Mouse (Mus musculus): Measurements from ENCODE around the gene Slc35e2. TPM values are rescaled to one million over a fixed set of nuclear protein-coding genes. Genes with fewer than 3 reads are reported as not detected.

The Slc35e2 gene
- polyA plus RNA-seq, 3 experiments from 2014 or later = 7.9 to 9.1 (median 8.5) TPM

- no peak for ATAC-seq
Measured at GRCm38 (mm10) chr4:155577132-155577531, 24.1 kb upstream of the Slc35e2 start.

GRCm38 (mm10) chr4:155577741-155578140, 23.5 kb upstream of the Slc35e2 start:
- no peak for ATAC-seq

GRCm38 (mm10) chr4:155578336-155579125, 22.7 kb upstream of the Slc35e2 start:
- ATAC-seq = no peak

- ATAC-seq = no peak
Measured at GRCm38 (mm10) chr4:155580420-155580819, 20.8 kb upstream of the Slc35e2 start.

GRCm38 (mm10) chr4:155582279-155582905, 18.8 kb upstream of the Slc35e2 start:
- no peak for ATAC-seq

GRCm38 (mm10) chr4:155589356-155589755, 11.9 kb upstream of the Slc35e2 start:
- no peak for ATAC-seq

- ATAC-seq = no peak
Measured at GRCm38 (mm10) chr4:155591012-155591719, 10.1 kb upstream of the Slc35e2 start.

GRCm38 (mm10) chr4:155593780-155594179, 7.4 kb upstream of the Slc35e2 start:
- ATAC-seq = no peak

- ATAC-seq = no peak
Measured at GRCm38 (mm10) chr4:155595777-155596176, 5.4 kb upstream of the Slc35e2 start.

GRCm38 (mm10) chr4:155596606-155597005, 4.6 kb upstream of the Slc35e2 start:
- no peak for ATAC-seq

GRCm38 (mm10) chr4:155598536-155598935, 2.7 kb upstream of the Slc35e2 start:
- no peak for ATAC-seq

GRCm38 (mm10) chr4:155599901-155600825, 1.1 kb upstream of the Slc35e2 start:
- no peak for ATAC-seq

- peak; percentile 16 for ATAC-seq
Measured at GRCm38 (mm10) chr4:155601997-155602456, 811 bp downstream of the Slc35e2 start.

GRCm38 (mm10) chr4:155602753-155603152, 1.5 kb downstream of the Slc35e2 start:
- ATAC-seq = no peak

GRCm38 (mm10) chr4:155603801-155604200, 2.6 kb downstream of the Slc35e2 start:
- no peak for ATAC-seq

GRCm38 (mm10) chr4:155605132-155605531, 3.9 kb downstream of the Slc35e2 start:
- no peak for ATAC-seq

GRCm38 (mm10) chr4:155606825-155607224, 5.6 kb downstream of the Slc35e2 start:
- ATAC-seq = no peak

GRCm38 (mm10) chr4:155611860-155612259, 10.6 kb downstream of the Slc35e2 start:
- no peak for ATAC-seq

- no peak for ATAC-seq
Measured at GRCm38 (mm10) chr4:155613264-155613663, 12.0 kb downstream of the Slc35e2 start.

GRCm38 (mm10) chr4:155618321-155618720, 17.1 kb downstream of the Slc35e2 start:
- ATAC-seq = no peak

- peak; percentile 96 for ATAC-seq
Measured at GRCm38 (mm10) chr4:155624338-155625291, 23.4 kb downstream of the Slc35e2 start, which contains the start of gene Cdk11b. Gene Cdk11b (plus strand): TSS chr4:155624854.

Measured in inflammation-experienced regulatory T-cells, adult 6 months (primary cell).